Mouse (Mus musculus): ENCODE measurements around the gene Ttc41. TPM values are rescaled to one million over a fixed set of nuclear protein-coding genes. Genes with fewer than 3 reads are reported as not detected.
A peak's percentile ranks its signal among the peaks of the same experiment; 100 is the strongest.
"Not testable (repeated sequence)": the region's sequence is repeated elsewhere in the genome, so short reads cannot be mapped to it uniquely, and the experiment has no call there.

Ttc41 gene
- 0.93 and 1.0 TPM in 2 replicates for polyA plus RNA-seq (2012; rRNA removed)

DNA sequence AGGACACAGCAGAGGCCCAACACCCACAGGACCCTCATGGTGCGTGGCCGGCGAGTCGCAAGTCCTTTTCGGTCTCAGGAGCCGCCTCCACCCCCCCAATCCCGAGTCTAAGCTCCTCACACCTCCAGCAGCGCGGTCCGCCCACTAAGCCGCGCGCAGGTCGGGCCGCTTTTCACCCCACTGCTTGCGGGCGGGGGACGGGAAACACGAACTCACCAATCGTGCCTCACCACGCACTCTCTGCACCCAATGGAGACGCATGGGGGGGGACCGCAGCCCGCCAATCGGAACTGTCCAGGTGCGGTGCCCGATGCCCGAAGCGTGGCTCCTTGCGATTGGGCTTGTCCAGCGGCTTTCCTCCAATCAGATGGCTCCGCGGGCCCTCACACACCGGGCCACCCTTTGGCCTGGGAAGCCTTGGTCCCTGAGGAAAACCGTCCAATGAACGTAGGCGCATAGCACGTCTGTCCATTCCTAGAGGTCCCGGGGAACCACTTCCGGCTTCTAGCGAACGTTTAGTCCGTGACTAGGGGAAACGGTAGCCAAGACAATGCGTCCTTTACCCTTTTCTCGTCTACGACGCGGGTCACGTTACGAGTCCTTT is at the start of gene Ttc41, which contains the start of gene Hsp90b1:
Ttc41 (plus strand) TSS at position 494 of the 604 bp plus-strand sequence.
Hsp90b1 (minus strand) TSS at position 192 of the 604 bp plus-strand sequence.
- Histone ChIP-seq H3K36me3 (ENCODE audit: control insufficient read depth, insufficient read depth, low read length) (peaks cover 22% of the 10 kb centered on the region), H3K4me3 (ENCODE audit: control insufficient read depth, insufficient read depth, low read length) (peak within 1 kb of the TSS; percentile 60), H3K27ac (ENCODE audit: control insufficient read depth, insufficient read depth, low read length) (peak within 1 kb of the TSS; percentile 92), H3K27me3 (ENCODE audit: control insufficient read depth, insufficient read depth, low read length) (no peaks in the 10 kb centered on the region), H3K4me1 (replicated peaks; ENCODE audit: control insufficient read depth, insufficient read depth, low read length) (peaks cover 11% of the 10 kb centered on the region)
- DNase-seq = peak; percentile 97
- under 1% methylated on average over 51 of the region's 51 CpGs for WGBS
- TF ChIP-seq POLR2A (IDR thresholded peaks at IDR 0.05; ENCODE audit: control insufficient read depth, extremely low read depth, insufficient read depth, low read length, poor library complexity) (peak; percentile 96), CTCF (IDR thresholded peaks at IDR 0.05; ENCODE audit: borderline replicate concordance, control insufficient read depth, extremely low read depth, insufficient read depth, low read length, poor library complexity) (no peak)

DNA sequence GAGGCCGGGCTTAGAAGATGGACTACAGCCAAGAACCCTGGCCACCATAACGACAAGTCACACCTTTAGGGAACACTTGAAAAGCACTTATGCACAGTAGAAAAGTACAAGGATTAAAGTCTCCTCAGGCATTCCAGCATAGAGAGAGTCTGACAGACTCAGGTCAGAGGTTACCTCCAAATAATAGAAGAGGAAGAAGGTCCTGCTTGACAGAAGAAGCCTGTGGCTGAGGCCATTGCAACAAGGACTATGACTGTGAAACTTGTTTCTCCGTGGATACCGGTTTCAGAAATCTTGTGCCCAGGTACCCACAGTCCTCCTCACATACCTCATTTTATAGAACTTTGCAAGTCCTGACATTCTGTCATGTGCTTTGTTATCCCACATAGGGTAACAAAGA is 35.1 kb upstream of the Ttc41 start:
- H3K4me3 ChIP-seq (ENCODE audit: control insufficient read depth, insufficient read depth, low read length); DNase-seq; H3K27me3 ChIP-seq (ENCODE audit: control insufficient read depth, insufficient read depth, low read length); H3K27ac ChIP-seq (ENCODE audit: control insufficient read depth, insufficient read depth, low read length); H3K4me1 ChIP-seq (replicated peaks; ENCODE audit: control insufficient read depth, insufficient read depth, low read length); H3K36me3 ChIP-seq (ENCODE audit: control insufficient read depth, insufficient read depth, low read length): not testable (repeated sequence)
- 86% methylated on average over 4 of the region's 4 CpGs for WGBS

DNA sequence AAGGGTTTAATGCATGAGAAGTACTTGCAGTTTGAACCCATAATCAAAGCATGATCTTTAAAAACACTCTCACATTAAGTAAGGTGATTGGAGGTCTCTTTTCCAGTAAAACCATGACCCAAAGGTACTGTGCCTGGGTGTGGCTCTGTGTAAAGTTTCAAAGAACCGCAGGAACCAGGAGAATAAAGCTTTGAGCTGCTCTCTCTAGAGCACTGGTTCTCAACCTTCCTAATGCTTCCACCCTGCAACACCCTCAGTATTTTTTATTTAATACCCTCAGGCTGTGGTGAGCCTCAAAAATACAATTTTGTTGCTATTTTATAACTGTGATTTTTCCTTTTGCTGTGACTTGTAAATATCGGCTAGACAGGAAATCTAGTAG is 20.8 kb upstream of the Ttc41 start:
- WGBS = 23% methylated on average over 2 of the region's 2 CpGs
- DNase-seq; H3K4me3 ChIP-seq (ENCODE audit: control insufficient read depth, insufficient read depth, low read length); H3K4me1 ChIP-seq (replicated peaks; ENCODE audit: control insufficient read depth, insufficient read depth, low read length); H3K27me3 ChIP-seq (ENCODE audit: control insufficient read depth, insufficient read depth, low read length); H3K36me3 ChIP-seq (ENCODE audit: control insufficient read depth, insufficient read depth, low read length); H3K27ac ChIP-seq (ENCODE audit: control insufficient read depth, insufficient read depth, low read length): not testable (repeated sequence)

DNA sequence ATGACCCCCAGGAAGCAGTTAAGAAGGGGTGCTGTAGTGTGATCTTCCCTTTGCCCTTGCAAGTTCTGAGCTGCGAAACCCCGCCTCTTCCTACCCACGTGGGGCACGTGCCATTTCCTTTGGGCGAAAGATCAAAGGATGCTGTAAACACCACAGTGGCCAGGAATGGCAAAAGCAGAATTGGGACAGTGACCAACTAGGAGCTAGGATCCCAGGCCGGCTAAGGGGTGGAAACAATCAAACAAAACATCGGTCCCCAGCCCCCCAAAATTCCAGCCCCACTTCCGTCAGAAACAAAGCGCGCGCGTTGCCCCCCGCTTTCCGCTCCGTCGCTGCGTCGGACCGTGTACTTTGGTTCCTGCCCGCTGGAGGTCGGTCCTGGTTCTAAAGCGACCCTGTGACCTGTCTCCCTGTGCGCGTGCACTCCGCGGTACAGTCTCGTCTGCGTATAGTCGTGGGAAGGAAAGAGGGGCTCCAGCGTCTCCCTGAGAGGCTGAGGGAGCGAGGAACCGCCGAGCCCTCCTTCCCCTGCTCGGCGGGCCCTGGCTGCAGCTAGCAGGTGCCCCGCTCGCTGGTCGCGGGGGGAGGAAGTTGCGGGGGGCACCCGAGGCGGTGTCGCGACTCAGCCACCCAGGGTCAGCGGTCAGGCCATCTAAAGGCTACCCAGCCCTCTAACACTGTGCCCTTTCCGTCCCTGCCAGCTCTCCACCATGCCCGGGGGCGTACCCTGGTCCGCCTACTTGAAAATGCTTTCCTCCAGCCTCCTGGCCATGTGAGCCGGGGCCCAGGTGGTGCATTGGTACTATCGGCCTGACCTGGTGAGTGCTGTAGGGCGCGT is 20.2 kb upstream of the Ttc41 start:
- peak; percentile 31; the same call in 1 of the 2 replicates for TF ChIP-seq POLR2A (IDR thresholded peaks at IDR 0.05; ENCODE audit: control insufficient read depth, extremely low read depth, insufficient read depth, low read length, poor library complexity)
- peak overlapping the region; percentile 82; the same call in 1 of the 2 replicates for H3K27ac ChIP-seq (ENCODE audit: control insufficient read depth, insufficient read depth, low read length)
- not testable (repeated sequence) for H3K36me3 ChIP-seq (ENCODE audit: control insufficient read depth, insufficient read depth, low read length); H3K4me1 ChIP-seq (replicated peaks; ENCODE audit: control insufficient read depth, insufficient read depth, low read length); H3K27me3 ChIP-seq (ENCODE audit: control insufficient read depth, insufficient read depth, low read length)
- peak; percentile 84 for DNase-seq
- H3K4me3 ChIP-seq (ENCODE audit: control insufficient read depth, insufficient read depth, low read length) = peak overlapping the region; percentile 76
- under 1% methylated on average over 53 of the region's 53 CpGs for WGBS

DNA sequence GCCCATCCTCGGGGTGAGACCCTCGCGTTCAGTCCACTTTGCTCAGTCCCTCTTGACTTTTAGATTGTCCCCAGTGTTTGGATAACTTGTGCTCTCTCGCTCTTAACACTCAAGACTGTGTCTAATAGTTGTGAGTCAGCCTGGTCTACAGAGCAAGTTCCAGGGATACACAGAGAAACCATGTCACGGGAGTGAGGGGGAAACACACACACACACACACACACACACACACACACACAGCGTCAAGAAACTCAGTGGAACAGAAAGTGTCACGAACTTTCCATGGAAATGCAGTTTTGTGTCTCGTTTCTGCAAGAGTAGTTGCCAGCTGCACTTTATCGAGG is 19.6 kb upstream of the Ttc41 start:
- H3K36me3 ChIP-seq (ENCODE audit: control insufficient read depth, insufficient read depth, low read length); H3K4me1 ChIP-seq (replicated peaks; ENCODE audit: control insufficient read depth, insufficient read depth, low read length); H3K27me3 ChIP-seq (ENCODE audit: control insufficient read depth, insufficient read depth, low read length); DNase-seq; H3K27ac ChIP-seq (ENCODE audit: control insufficient read depth, insufficient read depth, low read length): not testable (repeated sequence)
- H3K4me3 ChIP-seq (ENCODE audit: control insufficient read depth, insufficient read depth, low read length) = peak overlapping the region; percentile 76
- WGBS = 13% methylated on average over 9 of the region's 9 CpGs

DNA sequence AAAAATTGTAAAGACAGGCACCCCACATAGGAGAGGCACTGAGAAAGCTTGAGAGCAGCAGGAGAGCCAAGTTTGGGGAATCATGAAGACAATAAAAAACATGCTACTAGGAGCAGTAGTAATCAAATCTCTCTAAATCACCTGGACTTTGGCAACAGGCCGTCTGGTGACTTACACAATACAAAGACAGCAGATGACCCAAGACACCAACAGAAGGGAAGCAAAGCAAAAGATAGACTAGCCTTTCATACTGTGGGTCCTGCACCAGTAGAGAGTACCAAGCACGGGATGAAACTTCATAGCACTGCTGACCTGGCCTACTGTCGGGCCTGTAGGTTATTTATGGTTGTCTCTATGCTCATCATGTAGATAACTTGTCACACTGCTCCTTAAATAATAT is 5.4 kb upstream of the Ttc41 start:
- peaks cover 67% of the 10 kb centered on the region for H3K36me3 ChIP-seq (ENCODE audit: control insufficient read depth, insufficient read depth, low read length)
- 91% methylated on average over 3 of the region's 3 CpGs for WGBS
- H3K27me3 ChIP-seq (ENCODE audit: control insufficient read depth, insufficient read depth, low read length) = no peaks in the 10 kb centered on the region
- H3K4me1 ChIP-seq (replicated peaks; ENCODE audit: control insufficient read depth, insufficient read depth, low read length) = peaks cover 9% of the 10 kb centered on the region
- TF ChIP-seq CTCF (IDR thresholded peaks at IDR 0.05; ENCODE audit: borderline replicate concordance, control insufficient read depth, extremely low read depth, insufficient read depth, low read length, poor library complexity) (no peak), POLR2A (IDR thresholded peaks at IDR 0.05; ENCODE audit: control insufficient read depth, extremely low read depth, insufficient read depth, low read length, poor library complexity) (no peak)
- no peak overlapping the region for H3K27ac ChIP-seq (ENCODE audit: control insufficient read depth, insufficient read depth, low read length)
- H3K4me3 ChIP-seq (ENCODE audit: control insufficient read depth, insufficient read depth, low read length) = no peak overlapping the region
- no peak for DNase-seq

DNA sequence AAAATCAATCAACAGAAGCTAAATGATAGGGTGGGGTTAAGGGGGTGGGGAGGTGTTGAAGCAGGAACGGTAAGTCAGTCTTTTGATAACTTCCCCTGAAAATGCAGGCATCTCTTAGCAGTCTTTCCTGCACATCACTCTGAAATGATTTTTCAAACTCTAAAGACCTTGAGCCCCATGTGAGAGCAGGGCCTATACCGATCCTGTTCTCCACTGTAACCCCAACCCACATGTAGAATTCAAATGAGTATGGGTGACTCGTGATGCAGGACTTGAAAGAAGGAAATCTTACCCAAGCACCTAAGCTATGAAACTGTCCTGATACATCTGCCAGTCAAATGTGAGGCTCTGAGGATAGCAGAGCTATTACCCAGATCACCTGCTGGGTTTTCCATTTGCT is 4.6 kb upstream of the Ttc41 start:
- WGBS = 68% methylated on average over 3 of the region's 3 CpGs
- Histone ChIP-seq H3K27ac (ENCODE audit: control insufficient read depth, insufficient read depth, low read length) (no peak overlapping the region), H3K4me1 (replicated peaks; ENCODE audit: control insufficient read depth, insufficient read depth, low read length) (peaks cover 9% of the 10 kb centered on the region), H3K4me3 (ENCODE audit: control insufficient read depth, insufficient read depth, low read length) (no peak overlapping the region), H3K27me3 (ENCODE audit: control insufficient read depth, insufficient read depth, low read length) (no peaks in the 10 kb centered on the region), H3K36me3 (ENCODE audit: control insufficient read depth, insufficient read depth, low read length) (peaks cover 60% of the 10 kb centered on the region)
- DNase-seq = no peak
- TF ChIP-seq POLR2A (IDR thresholded peaks at IDR 0.05; ENCODE audit: control insufficient read depth, extremely low read depth, insufficient read depth, low read length, poor library complexity) = no peak
- TF ChIP-seq CTCF (IDR thresholded peaks at IDR 0.05; ENCODE audit: borderline replicate concordance, control insufficient read depth, extremely low read depth, insufficient read depth, low read length, poor library complexity) = no peak

Measured in thymus, adult 2 months (tissue).